Mouse (Mus musculus) telencephalon, adult 2 months (tissue): ENCODE results near the gene Sertad4.
A peak's percentile ranks its signal among the peaks of the same experiment; 100 is the strongest.

Experiments
- DNase-seq: peaks from one replicate; pipeline ENCODE4 v3.0.0-alpha.2; 2011; ENCODE audit warnings: low read depth, low spot score

The Sertad4 gene

DNA sequence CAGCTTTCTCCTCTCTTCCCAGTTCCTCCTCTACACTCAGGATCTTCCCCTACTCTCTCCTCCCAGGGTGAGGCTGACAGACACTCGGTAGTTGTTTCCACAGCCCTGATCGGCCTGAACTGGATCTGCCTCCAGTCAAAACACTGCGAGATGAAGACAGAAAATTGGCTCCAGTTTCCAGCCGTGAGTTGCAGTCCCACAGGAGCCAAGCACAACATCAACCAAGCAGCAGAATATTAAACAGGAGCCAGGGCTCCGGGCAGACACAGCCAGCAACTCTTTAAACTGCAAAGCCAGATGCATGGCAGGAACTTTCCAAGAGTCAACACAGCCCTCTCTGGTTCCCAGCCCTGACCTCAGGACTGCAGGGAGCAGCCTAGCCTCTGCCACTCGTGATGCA is 3.9 kb downstream of the Sertad4 start:
- no peak for DNase-seq

DNA sequence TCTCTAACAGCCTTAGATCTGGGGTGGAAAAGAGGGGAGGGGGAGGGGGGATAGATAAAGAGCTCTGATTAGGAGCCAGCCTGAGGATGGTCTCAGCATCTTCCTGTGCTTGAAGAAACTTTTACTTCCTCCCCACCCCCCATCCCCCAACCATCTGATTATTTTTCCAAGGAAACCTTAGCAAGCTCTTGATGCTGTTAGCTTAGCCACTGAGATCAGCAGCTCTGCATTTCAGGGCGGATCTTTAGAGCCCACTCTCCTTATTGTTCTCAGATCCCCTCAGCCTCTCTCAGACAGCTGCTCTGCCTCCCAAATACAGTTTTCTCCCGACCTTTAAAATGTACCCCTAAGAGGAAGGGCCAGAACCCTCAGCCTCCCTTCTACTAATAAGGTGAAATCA is 4.4 kb downstream of the Sertad4 start:
- no peak for DNase-seq

DNA sequence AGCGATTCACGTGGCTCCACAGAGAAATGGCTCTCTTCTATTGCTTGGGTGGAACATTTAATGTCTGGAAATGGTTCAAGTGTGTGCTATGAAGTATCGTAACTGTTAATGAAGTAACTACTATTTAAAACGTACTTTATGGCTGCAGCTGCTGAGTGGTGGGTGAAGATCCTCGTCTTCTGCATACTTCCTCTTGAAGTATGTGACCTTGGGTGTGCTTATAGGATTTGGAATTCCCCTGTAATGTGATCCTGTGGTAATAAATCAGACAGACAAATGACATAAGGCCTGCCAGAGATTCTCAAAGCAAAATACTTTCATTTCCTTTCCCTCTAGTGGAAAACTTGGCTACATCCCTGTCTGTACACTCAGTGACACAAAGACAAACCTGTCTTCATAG is 5.9 kb downstream of the Sertad4 start:
- no peak for DNase-seq

DNA sequence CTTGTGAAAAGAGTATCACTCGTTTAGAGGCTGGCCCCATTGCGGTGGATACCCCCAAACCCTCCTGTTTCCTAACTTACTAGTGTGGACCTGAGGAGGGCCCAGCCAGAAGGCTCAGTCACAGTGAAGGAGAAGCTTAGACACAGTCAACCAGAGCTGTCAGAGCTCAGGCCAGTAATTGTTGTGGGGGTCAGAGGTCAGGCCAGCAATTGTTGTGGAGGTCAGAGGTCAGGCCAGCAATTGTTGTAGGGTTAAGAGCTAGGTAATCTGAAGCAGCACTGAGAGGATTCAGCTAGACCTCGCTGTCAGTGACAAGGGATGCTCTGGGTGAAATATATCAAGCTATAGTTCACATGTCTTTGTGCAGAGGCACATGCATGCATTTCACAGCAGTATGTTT is 8.3 kb downstream of the Sertad4 start:
- no peak for DNase-seq

DNA sequence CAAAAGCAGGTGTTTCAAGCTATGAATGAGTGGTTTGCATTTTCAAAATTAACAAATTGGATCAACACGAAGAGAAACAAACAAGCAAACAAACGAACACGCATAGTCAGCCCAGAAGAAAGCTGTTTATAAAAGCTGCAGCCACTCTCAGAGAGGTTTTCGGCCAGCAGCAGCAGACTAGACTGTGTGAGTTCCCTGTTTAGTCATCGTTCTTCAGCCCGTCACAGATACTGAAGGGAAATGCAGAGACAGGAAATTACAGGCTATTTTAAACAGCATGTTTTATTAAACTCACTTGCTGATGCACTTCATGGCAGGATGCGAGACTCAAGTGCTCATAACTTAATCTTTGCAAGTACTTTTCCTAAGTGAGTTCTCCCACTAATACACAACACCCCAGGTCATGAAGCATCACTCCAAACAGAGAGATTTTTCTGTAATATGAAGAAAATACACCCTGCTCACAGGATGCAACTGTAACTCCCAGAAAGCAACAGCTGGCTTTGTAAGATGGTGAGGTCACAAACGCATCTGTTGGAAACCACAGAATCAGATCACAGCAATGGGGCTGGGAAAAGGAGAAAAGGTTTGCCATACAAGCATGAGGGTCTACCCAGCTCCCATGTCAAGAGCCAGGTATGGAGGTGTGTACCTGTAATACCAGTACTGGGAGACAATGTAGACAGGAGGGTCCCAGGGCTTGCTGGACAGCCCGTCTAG is 14.3 kb downstream of the Sertad4 start:
- DNase-seq, result no peak

DNA sequence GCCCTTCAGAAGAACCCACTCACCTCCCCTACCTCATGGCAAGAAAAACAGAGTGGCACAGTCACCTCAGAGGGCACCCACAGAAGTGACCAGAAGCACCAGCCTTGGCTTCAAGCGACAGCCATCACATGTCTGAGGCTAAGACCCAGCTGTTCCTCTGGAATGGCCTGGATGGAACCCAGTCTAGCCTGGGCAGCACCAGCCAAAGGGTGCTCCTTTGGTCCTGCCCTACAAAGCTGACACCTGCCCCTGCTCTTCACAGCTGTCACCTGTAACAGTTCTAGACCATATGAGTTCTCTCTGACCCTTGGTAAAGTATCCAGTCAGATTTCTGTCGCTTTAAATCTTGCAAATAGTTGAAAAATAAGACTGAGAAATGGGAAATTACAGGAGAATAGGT is 14.9 kb downstream of the Sertad4 start:
- no peak for DNase-seq

DNA sequence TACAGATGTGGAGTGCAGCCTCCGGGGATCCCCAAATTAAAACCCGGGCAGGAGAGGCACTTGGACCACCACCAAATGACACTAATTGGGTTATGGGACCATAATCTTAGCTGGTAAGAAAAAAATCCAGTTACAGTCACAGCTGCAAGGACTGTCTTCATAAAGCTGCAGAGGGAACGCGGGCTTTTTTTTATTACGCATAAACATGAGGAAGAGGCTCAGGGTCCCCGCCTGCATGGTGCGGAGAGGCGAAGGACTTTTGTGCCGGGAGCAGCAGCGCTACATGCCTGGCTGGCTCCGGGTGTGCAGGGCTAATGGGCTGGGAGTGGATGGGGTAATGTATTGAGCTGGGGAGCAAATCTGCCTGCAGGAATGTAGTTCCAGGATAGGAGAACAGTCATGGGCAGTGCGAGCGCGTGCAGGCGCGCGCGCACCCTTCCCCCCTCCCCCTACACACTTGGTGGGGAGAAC is 20.3 kb downstream of the Sertad4 start:
- DNase-seq, result no peak

DNA sequence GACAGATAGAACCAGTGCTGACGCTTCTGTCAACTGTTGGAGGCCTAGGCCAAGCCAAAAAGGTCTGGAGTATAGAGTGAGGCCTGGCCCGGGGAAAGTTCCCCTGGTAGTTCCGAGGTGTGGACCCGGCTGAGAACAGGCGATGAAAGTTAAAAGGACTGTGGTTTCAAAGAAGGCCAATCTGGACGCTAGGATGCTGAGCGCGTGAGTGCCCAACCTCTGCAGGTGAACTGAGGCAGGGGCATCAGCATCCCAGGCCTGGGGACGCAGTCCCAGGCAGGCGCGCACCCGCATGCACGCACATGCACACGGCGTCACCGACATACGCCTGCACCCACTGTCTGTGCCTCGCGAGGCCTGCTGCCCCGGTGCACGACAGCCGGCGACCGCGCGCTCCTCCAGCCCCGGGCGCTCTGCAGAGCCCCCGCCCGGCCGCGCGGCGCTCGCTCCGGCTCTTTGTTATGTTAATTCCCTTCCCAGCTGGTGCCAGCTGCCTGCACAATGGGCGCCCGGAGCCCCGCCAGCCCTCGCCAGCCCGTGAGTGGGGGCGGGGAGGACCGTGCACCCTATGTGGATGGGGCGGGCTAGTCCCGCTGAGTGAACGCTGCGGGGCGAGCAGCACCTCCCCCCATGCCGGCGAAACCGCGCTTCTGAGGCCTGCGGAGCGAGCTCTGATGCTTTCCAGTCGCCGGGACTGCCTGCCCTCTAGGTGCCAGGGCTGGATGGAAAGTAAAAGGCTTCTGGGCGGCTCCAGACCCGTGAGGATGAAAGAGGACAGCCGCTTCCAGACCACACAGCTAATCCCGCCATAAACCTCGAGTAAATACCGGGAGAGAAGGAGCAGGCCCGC is 21.0 kb downstream of the Sertad4 start:
- DNase-seq, result peak; percentile 33

DNA sequence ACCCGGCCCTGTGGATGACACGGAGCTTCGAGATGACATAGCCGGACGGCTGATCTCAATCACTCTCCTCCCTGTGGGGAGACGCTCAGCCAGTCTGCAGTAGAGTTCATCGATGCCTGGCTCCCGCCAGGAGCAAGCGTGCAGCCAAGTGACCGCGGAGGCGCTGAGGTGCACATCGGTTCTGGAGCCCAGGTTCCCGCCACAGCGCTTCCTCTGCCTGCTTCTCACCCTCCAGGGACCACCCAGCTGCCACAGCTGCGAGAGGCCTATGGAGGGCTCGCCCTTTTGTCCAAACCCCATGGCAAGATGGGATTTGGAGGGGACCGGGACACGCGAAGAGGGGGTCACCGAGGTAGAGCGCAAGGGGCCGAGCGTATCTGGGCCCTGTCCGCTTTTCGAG is 22.0 kb downstream of the Sertad4 start:
- no peak for DNase-seq

DNA sequence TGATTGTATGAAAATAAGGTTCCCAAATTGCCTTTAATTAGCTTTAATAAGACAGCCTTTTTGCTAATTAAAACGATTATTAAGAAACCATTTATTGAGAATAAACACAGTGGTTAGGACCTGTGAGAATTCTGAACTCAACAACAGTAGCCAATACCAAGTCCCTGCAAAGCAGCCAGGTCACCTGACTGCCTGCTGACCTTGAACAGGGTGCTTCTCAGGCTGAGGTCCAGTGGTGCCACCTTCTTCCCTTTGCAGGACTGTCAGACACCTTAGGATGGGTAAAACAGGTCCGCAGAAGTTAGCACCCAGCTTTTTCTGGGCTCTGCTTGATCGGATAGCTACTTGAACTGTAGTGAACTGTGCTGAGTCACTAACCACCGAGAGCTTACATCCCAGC is 22.5 kb downstream of the Sertad4 start:
- no peak for DNase-seq

DNA sequence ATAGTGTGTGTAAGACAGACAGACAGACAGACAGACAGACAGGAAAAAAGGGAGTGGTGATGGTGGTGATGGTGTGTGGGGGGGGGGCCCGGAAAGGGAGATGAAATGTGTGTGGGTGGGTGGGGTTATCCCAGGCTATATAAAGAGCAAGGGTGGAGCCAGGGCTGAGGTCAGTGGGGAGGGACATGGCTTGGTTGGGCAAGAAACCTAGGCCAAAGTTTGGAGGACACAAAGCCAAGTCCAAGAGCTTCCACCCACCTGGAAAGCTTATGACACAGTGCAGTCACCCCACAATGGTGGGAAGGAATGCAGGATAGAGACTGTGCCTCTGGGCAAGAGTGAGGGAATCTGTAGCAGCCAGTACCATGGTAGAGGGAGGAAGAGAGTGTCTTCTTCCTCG is 23.2 kb downstream of the Sertad4 start:
- DNase-seq, result no peak

DNA sequence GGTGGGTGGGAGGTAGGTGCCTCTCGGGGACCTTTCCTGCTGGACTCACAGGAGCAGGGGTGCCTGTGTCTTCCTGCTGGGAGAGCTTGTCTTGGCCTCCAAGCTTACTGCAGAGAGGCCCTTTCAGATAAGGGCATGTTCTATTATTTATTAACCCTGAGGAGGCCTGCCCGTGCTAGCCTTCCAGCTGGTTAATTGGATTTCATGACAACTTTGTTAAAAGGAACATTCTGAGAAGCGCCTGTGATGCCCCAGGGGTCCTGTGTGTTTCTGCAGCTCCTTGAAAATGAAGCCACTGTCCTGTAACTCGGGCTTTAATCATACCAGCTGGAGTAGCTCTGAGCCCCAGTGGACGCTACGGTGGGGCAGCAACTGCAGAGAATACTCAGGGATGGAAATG is 25.1 kb downstream of the Sertad4 start:
- DNase-seq, result no peak

DNA sequence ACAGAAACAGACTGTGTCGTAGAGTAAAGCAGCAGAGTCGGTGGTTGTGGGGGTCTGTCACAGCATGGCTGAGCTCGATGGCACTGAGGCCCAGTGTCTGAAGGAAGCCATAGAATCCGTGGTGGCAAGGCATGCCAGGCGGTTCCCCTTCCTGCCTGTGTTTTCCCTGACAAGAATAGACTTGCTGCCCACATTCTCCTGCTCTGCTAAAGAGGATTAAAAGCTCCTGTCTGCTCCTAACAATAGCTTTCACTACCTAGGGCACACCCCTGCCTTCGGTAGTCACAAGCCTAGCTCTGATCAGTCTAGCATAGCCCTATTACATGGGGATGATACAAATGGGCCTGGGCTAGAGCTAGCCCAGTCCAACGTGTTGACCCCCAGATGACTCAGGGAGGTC is 26.6 kb downstream of the Sertad4 start:
- DNase-seq, result peak; percentile 40

DNA sequence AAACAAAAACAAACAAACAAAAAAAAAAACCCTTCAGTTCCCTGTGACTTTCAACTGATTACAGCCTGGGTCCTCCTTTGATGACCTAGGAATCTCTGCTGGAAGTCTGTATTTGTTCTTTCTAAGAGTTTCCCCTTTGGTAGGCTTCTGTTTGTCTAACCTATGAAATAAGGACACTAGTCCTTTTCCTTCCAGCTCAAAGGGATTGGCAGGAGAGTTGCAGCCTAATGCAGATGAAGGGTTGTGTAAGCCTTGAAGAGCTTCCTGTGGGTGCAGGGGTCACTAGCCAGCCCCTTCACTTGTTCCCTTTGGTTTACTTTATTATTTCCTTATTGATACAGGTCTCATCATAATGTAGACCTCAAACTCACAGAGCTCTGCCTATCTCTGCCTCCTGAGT is 27.6 kb downstream of the Sertad4 start:
- DNase-seq, result no peak

DNA sequence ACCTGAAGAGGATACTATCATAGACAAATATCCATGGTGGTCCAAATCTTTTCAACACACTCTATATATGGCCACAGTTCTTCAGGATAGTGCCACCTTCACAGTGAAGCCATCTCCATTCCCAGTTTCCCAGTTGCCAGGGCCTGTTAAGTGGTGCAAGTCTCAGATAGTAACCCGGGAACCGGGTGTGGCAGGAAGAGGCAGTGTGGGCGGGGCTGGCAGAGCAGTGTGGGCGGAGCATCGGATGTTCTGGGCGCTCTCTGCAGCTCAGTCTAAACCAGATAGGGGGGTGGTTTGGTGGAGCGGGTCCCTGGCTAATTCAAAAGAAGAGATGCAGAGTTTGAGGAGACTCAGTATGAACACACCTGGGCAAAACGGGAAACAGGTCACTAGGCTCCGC is 29.8 kb downstream of the Sertad4 start:
- no peak for DNase-seq

DNA sequence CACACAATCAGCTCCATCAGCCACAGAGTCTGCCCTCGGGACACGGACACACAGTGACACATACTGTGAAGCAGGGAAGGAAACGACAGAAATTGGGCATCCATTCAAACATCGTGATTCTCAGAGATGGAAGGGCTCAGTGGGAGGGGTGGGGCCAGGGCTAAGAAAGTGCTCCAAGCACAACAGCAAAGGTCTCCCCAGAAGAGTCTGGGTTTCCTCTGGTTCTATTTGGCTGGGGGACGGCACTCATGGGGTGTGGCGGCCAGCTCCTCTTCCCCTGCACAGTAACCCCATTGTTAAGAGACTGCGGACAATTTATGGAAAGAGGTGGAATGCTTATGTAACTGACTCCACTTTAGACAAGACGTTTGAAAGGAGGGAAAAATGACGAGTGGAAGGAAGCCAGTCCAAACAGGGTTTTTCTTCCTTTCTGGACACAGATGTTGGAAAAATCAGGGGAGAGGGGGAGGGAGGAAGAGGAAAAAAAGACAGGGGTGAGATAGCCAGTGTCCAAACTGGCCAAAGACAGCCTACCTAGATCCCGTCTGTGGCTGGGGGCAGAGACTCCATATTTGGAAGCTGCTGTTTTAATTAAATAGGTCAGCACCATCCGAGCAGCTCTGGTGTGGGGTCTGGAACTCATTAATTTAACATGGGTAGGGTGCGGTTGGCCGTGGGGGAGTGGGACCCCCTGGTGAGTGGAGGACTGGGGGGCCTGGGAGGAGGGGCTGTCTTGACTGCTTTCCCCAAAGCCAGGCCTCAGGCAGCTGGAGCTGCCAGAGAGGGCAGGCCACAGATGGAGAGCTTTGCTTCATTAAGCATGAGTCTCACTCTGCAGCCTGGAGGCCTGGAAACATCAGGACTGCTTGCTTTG is 32.7 kb downstream of the Sertad4 start:
- DNase-seq, result no peak

DNA sequence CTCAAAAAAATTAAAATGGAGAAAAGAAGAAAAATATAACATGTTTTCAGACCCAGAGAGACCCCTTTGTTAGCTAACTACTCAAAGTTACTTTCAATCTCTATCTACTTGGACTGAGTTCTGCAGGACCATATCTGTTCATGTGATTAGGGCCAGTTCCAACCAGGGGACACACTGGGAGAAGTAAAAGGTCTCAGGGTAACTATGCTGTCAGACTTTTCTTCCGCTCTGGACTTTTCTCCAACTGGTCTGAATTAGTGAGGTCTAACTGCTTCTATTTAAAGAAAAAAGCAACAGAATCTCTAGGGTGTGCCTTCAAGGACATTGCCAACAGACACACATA is 33.3 kb downstream of the Sertad4 start:
- no peak for DNase-seq

DNA sequence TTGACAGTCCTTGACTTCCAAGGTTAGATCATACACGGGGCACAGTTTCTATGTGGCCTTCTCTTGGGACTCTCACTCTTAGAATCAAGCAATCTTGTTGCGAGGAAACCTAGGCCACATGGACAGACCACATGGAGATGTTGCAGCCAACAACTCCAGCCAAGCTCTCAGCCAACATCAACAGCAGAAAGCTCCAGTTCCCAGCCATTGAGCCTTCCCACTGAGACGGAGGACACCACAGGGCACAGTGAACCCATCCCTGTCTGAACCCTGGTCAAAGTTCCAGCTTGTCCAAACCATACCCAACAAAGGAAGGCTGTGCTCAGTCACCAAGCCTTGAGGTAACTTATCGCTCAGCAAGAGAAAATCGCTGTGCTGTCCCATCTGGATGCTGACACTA is 37.2 kb downstream of the Sertad4 start:
- no peak for DNase-seq

DNA sequence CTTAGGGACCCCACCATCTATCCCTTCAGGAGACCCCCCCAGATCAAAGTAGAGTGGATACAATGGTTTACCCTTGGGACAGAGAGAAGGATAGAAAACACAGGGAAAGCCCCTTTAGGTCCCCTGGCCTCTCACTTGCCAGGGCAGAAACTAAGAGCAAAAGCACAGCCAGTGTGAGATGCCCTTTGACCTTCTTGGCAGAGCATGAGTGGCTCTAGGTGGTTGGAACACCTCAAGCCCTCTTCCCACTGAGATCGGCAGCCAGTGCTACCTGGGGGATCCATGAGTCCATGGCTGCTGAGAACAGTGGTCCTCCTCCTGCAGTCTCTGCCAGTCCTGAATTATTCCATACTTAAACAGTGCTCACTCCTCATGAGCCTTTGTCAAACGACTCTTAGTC is 39.8 kb downstream of the Sertad4 start:
- DNase-seq, result no peak

DNA sequence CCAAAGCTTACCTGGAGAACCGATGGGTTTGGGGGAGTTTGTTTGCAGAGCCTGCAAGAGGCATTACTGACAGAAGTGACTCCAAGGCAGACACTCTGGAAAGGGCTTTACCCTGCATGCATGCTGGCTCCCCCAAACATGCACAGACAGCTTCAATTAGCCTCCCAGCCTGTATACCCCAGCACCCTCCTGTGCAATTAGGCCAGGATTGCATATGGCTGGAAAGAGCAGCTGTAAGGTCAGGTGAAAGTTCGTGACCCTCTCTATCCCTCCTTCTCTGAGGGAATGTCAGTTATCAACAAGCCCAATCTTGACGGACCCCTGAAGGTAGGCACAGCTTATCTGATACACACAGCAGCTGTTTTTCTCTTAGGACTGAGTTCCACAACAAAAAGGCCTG is 40.9 kb downstream of the Sertad4 start:
- no peak for DNase-seq

DNA sequence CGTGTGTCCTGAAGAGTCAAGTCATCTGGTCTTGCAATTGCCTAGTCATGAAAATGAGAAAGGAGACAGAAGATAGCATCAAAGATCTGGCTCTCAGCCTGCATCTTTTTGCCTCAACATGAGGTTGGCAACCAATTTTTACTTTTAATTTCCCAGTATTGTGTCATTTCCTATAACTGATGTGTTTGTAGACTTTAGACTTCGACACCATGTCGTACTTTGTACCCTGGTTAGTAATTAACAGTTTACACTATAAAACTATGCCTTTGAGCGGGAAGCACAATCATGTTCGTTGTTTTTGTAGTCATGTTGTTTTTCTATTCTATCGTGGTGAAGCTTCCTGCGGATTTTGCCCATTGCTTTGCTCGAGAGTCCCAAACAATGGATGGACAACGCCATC is 42.8 kb downstream of the Sertad4 start:
- no peak for DNase-seq

DNA sequence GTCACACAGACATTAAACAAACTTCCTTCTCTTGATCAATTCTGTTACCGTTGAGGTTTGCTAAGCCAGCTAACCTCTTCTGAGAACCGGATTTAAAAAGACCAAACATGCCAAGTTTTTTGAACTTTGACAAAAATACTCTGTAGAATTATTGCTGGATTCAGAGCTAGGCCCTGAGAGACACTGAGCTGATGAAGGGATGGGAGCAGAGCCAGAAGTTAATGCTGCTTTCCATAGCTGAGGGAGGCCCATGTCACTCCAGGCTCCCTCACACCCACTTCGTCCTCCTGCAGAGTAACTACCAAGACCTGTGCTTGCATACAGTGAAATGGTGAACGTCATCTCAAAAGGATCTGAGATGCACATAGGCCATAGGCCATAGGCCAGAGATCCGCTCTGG is 43.3 kb downstream of the Sertad4 start:
- DNase-seq, result no peak
